Mouse (Mus musculus) midbrain, postnatal 0 days (tissue): ENCODE data around the gene Gm10382. TPM values are rescaled to one million over a fixed set of nuclear protein-coding genes. Genes with fewer than 3 reads are reported as not detected.
A peak's percentile ranks its signal among the peaks of the same experiment; 100 is the strongest.
"Not testable (repeated sequence)": the region's sequence is repeated elsewhere in the genome, so short reads cannot be mapped to it uniquely, and the experiment has no call there.

ENCODE experiments used
- ATAC-seq: fragments of 200-750 bp; cut with Nextera tagmentation; 2 replicates; pipeline ENCODE4 v1.8.0; 2017; ENCODE audit warnings: moderate number of reproducible peaks, mild to moderate bottlenecking, moderate TSS enrichment, moderate library complexity; ENCODE audit not compliant: low FRiP score
- DNase-seq: peaks from one replicate; pipeline ENCODE4 v3.0.0-alpha.2; 2015; ENCODE audit warnings: low spot score
- H3K27ac ChIP-seq: fragments of 300-500 bp; sonication (generic); 2 replicates; pipeline ENCODE4 v1.5.1; 2014; ENCODE audit warnings: low read depth, mild to moderate bottlenecking, low read length, mixed read lengths
- H3K27me3 ChIP-seq: fragments of 300-500 bp; sonication (generic); 2 replicates; pipeline ENCODE4 v1.6.1; 2014; ENCODE audit warnings: low read length, control low read depth, mixed read lengths; ENCODE audit not compliant: insufficient read depth
- H3K36me3 ChIP-seq: fragments of 300-500 bp; sonication (generic); 2 replicates; pipeline ENCODE4 v1.6.1; 2014; ENCODE audit warnings: low read length, control low read depth, mixed read lengths; ENCODE audit not compliant: insufficient read depth
- H3K4me1 ChIP-seq: fragments of 300-500 bp; sonication (generic); 2 replicates; pipeline ENCODE4 v1.6.1; 2014; ENCODE audit warnings: mild to moderate bottlenecking, control low read depth, antibody characterized with exemption, low read length, mixed read lengths; ENCODE audit not compliant: insufficient read depth
- H3K4me2 ChIP-seq: fragments of 300-500 bp; sonication (generic); 2 replicates; pipeline ENCODE4 v1.6.1; 2014; ENCODE audit warnings: low read depth, mild to moderate bottlenecking, low read length, mixed read lengths; ENCODE audit not compliant: poor library complexity, severe bottlenecking
- H3K4me3 ChIP-seq: fragments of 300-500 bp; sonication (generic); 2 replicates; pipeline ENCODE4 v1.5.1; 2014; ENCODE audit warnings: low read depth, mild to moderate bottlenecking, low read length, moderate library complexity
- H3K9ac ChIP-seq: fragments of 300-500 bp; sonication (generic); replicated peaks from 2 replicates; pipeline ENCODE4 v1.6.1; 2014; ENCODE audit warnings: mild to moderate bottlenecking, low read length, moderate library complexity, mixed read lengths; ENCODE audit not compliant: poor library complexity, severe bottlenecking
- H3K9me3 ChIP-seq: fragments of 300-500 bp; sonication (generic); 2 replicates; pipeline ENCODE4 v1.6.1; 2016; ENCODE audit warnings: low read length, control low read depth
- CTCF ChIP-seq: IDR thresholded peaks from 2 replicates; pipeline ENCODE4 v1.5.1; 2016; ENCODE audit warnings: antibody characterized with exemption, mild to moderate bottlenecking
- WGBS: fragments of 180-500 bp; shearing (Covaris S2); extraction: QIAGEN DNeasy Blood & Tissue Kit; methylation state at CpG from one replicate; pipeline ENCODE4 v1.1.7; 2014; 5-methylcytosine and 5-hydroxymethylcytosine counted together
- polyA plus RNA-seq: library from polyadenylated mRNA; unstranded; fragments of >200 nt; fragmentation: Nextera tagmentation; extraction: Ambion mirVana; gene quantifications from 2 replicates; pipeline ENCODE4 v1.2.1, GENCODE M21; 2015
- total RNA-seq: library from RNA; depleted of rRNA; stranded (reverse); fragments of >200 nt; gene quantifications from 2 replicates; pipeline ENCODE4 v1.2.3, GENCODE M21; 2014; rRNA removed

The Gm10382 gene
- total and polyA plus RNA-seq, 2 experiments from 2014 or later = 0.83 TPM; not detected in 1

- WGBS = 96% methylated on average over 10 of the region's 10 CpGs
- DNase-seq (no peak), ATAC-seq (no peak)
- H3K4me3 ChIP-seq = no peak overlapping the region
- no peak overlapping the region for H3K4me2 ChIP-seq
- peaks cover 91% of the 10 kb centered on the region for H3K36me3 ChIP-seq
- no peaks in the 10 kb centered on the region for H3K9me3 ChIP-seq
- H3K27me3 ChIP-seq = no peaks in the 10 kb centered on the region
- no peak for TF ChIP-seq CTCF
- H3K9ac ChIP-seq = no peak overlapping the region
- H3K27ac ChIP-seq = no peak overlapping the region
- H3K4me1 ChIP-seq = no peaks in the 10 kb centered on the region
These were observed 36.7 kb downstream of the Gm10382 start for GRCm38 (mm10) chr5:125425698-125426276.

GRCm38 (mm10) chr5:125426343-125426742 is 37.2 kb downstream of the Gm10382 start:
- 95% methylated on average over 10 of the region's 10 CpGs for WGBS
- no peak for TF ChIP-seq CTCF
- no peaks in the 10 kb centered on the region for H3K27me3 ChIP-seq
- H3K4me1 ChIP-seq = no peaks in the 10 kb centered on the region
- DNase-seq (no peak), ATAC-seq (no peak)
- no peaks in the 10 kb centered on the region for H3K9me3 ChIP-seq
- peaks cover 91% of the 10 kb centered on the region for H3K36me3 ChIP-seq
- no peak overlapping the region for H3K4me2 ChIP-seq
- no peak overlapping the region for H3K9ac ChIP-seq
- H3K27ac ChIP-seq = no peak overlapping the region
- H3K4me3 ChIP-seq = no peak overlapping the region

GRCm38 (mm10) chr5:125432324-125432723 is 43.2 kb downstream of the Gm10382 start:
- not testable (repeated sequence) for H3K27ac ChIP-seq

GRCm38 (mm10) chr5:125433793-125434337 is 44.7 kb downstream of the Gm10382 start, which contains the start of gene Dhx37:
Dhx37 (minus strand) TSS chr5:125434121.
- Histone ChIP-seq H3K27me3 (no peaks in the 10 kb centered on the region), H3K9ac (peak within 1 kb of the TSS; percentile 85), H3K9me3 (no peaks in the 10 kb centered on the region), H3K4me2 (peak within 1 kb of the TSS; percentile 89), H3K4me3 (peak within 1 kb of the TSS; percentile 85), H3K36me3 (peaks cover 20% of the 10 kb centered on the region), H3K27ac (peak within 1 kb of the TSS; percentile 76), H3K4me1 (peaks cover 11% of the 10 kb centered on the region)
- WGBS = under 1% methylated on average over 44 of the region's 46 CpGs
- DNase-seq (peak; percentile 98), ATAC-seq (peak; percentile 96)
- TF ChIP-seq CTCF = no peak

More at GRCm38 (mm10) chr5:125432324-125432723, 43.2 kb downstream of the Gm10382 start:
- H3K9me3 ChIP-seq, DNase-seq, H3K4me2 ChIP-seq, H3K9ac ChIP-seq, H3K4me3 ChIP-seq, H3K27me3 ChIP-seq, ATAC-seq: not testable (repeated sequence)
- 90% methylated on average over 2 of the region's 2 CpGs for WGBS
- peaks cover 11% of the 10 kb centered on the region for H3K4me1 ChIP-seq
- H3K36me3 ChIP-seq = peaks cover 36% of the 10 kb centered on the region

- ATAC-seq, DNase-seq, H3K27ac ChIP-seq, H3K27me3 ChIP-seq, H3K9ac ChIP-seq, H3K9me3 ChIP-seq: not testable (repeated sequence)
- peaks cover 11% of the 10 kb centered on the region for H3K4me1 ChIP-seq
- H3K4me2 ChIP-seq = peak overlapping the region; percentile 89; the same call in 1 of the 2 replicates
- peak overlapping the region; percentile 85 for H3K4me3 ChIP-seq
- peaks cover 16% of the 10 kb centered on the region for H3K36me3 ChIP-seq
- peak; percentile 57 for TF ChIP-seq CTCF
- 57% methylated on average over 15 of the region's 15 CpGs for WGBS
These were observed 45.2 kb downstream of the Gm10382 start for GRCm38 (mm10) chr5:125434347-125434746.

Other genes starting within 250 kb of the Gm10382 start
- gene Ncor2, start 210.1 kb upstream of the Gm10382 start, total RNA-seq = 22.8 and 37.8 TPM in 2 replicates
- gene Ncor2, start 210.1 kb upstream of the Gm10382 start, polyA plus RNA-seq = 15.5 and 17.8 TPM in 2 replicates
- 60.2 and 74.0 TPM in 2 replicates for gene Scarb1, start 48.2 kb upstream of the Gm10382 start, total RNA-seq
- 57.7 and 57.9 TPM in 2 replicates for gene Scarb1, start 48.2 kb upstream of the Gm10382 start, polyA plus RNA-seq
- gene Ubc, start 880 bp downstream of the Gm10382 start, total RNA-seq = 915 and 958 TPM in 2 replicates
- gene Ubc, start 880 bp downstream of the Gm10382 start, polyA plus RNA-seq = 1,268 and 1,306 TPM in 2 replicates
- gene Dhx37, start 44.8 kb downstream of the Gm10382 start, total RNA-seq = 17.8 and 32.9 TPM in 2 replicates
- gene Dhx37, start 44.8 kb downstream of the Gm10382 start, polyA plus RNA-seq = 10.9 TPM in 2 replicates
- gene Bri3bp, start 52.2 kb downstream of the Gm10382 start, total RNA-seq = 89.5 and 96.0 TPM in 2 replicates
- gene Bri3bp, start 52.2 kb downstream of the Gm10382 start, polyA plus RNA-seq = 42.3 and 43.9 TPM in 2 replicates
- gene Aacs, start 86.5 kb downstream of the Gm10382 start, total RNA-seq = 104 and 112 TPM in 2 replicates
- 84.8 and 86.5 TPM in 2 replicates for gene Aacs, start 86.5 kb downstream of the Gm10382 start, polyA plus RNA-seq
- 27.8 and 36.2 TPM in 2 replicates for gene Tmem132b, start 142.5 kb downstream of the Gm10382 start, total RNA-seq
- gene Tmem132b, start 142.5 kb downstream of the Gm10382 start, polyA plus RNA-seq = 4.8 and 6.4 TPM in 2 replicates